Mouse (Mus musculus): ENCODE measurements around the gene Fbxo31.

GRCm38 (mm10) chr8:121560432-121561100 lies 18.0 kb downstream of the Fbxo31 start:
- TF ChIP-seq POLR2A (IDR thresholded peaks at IDR 0.05; ENCODE audit: control insufficient read depth in 1 of 2, insufficient read depth in 1 of 2, low read depth in 1 of 2, low read length in 2 of 2, poor library complexity in 1 of 2) = no peak
- TF ChIP-seq ZC3H11A (IDR thresholded peaks at IDR 0.05; ENCODE audit: low read depth, low read length) = no peak
- no peak for TF ChIP-seq MAX (IDR thresholded peaks at IDR 0.05; ENCODE audit: low read length)
- TF ChIP-seq CTCF (IDR thresholded peaks at IDR 0.05 in 2 of 3, conservative IDR thresholded peaks at IDR 0.05 in 1 of 3; ENCODE audit: control insufficient read depth in 1 of 3, insufficient read depth in 1 of 3, low read depth in 2 of 3, low read length in 3 of 3, poor library complexity in 1 of 3, severe bottlenecking in 1 of 3) = no peak
- no peak for TF ChIP-seq CHD1 (IDR thresholded peaks at IDR 0.05; ENCODE audit: low read depth, low read length)
- no peak for TF ChIP-seq POLR2AphosphoS2 (IDR thresholded peaks at IDR 0.05; ENCODE audit: low read length)
- no peak for TF ChIP-seq JUND (IDR thresholded peaks at IDR 0.05; ENCODE audit: low read depth, low read length)

Data from MEL (cell line).